Mouse (Mus musculus): ENCODE measurements around the gene Dnajc8. TPM values are rescaled to one million over a fixed set of nuclear protein-coding genes. Genes with fewer than 3 reads are reported as not detected.

Gene Dnajc8
- polyA plus RNA-seq, 1 experiment from 2014 or later: 213 TPM

GRCm38 (mm10) chr4:132526678-132527077 lies 8.7 kb upstream of the Dnajc8 start:
- Histone ChIP-seq H3K36me3 (peaks cover 30% of the 10 kb centered on the region), H3K4me1 (0 out of 2 replicates have a peak, but pooled peaks cover 4% of the 10 kb centered on the region), H3K9me3 (replicated peaks) (no peaks in the 10 kb centered on the region), H3K27ac (no peak overlapping the region), H3K27me3 (ENCODE audit: low read depth, poor library complexity, severe bottlenecking) (no peaks in the 10 kb centered on the region), H3K4me3 (no peak overlapping the region)
- 64% methylated on average over 2 of the region's 2 CpGs for WGBS
- no peak for DNase-seq (ENCODE audit: low spot score)

GRCm38 (mm10) chr4:132527917-132528522 lies 7.3 kb upstream of the Dnajc8 start:
- 90% methylated on average over 8 of the region's 8 CpGs for WGBS
- Histone ChIP-seq H3K4me1 (peaks cover 14% of the 10 kb centered on the region), H3K27me3 (ENCODE audit: low read depth, poor library complexity, severe bottlenecking) (no peaks in the 10 kb centered on the region), H3K4me3 (no peak overlapping the region), H3K36me3 (peaks cover 33% of the 10 kb centered on the region), H3K27ac (no peak overlapping the region), H3K9me3 (replicated peaks) (no peaks in the 10 kb centered on the region)
- DNase-seq (ENCODE audit: low spot score): no peak

- H3K36me3 ChIP-seq: peaks cover 33% of the 10 kb centered on the region
- no peaks in the 10 kb centered on the region for H3K27me3 ChIP-seq (ENCODE audit: low read depth, poor library complexity, severe bottlenecking)
- DNase-seq (ENCODE audit: low spot score): no peak
- 87% methylated on average over 4 of the region's 4 CpGs for WGBS
- no peak overlapping the region for H3K4me3 ChIP-seq
- H3K27ac ChIP-seq: no peak overlapping the region
- H3K4me1 ChIP-seq: peaks cover 22% of the 10 kb centered on the region
- H3K9me3 ChIP-seq (replicated peaks): no peaks in the 10 kb centered on the region
Observed at GRCm38 (mm10) chr4:132529344-132529743, 6.0 kb upstream of the Dnajc8 start.

GRCm38 (mm10) chr4:132530033-132530804 lies 5.1 kb upstream of the Dnajc8 start:
- WGBS: 94% methylated on average over 20 of the region's 20 CpGs
- no peak overlapping the region for H3K27ac ChIP-seq
- H3K36me3 ChIP-seq: peaks cover 33% of the 10 kb centered on the region
- no peak overlapping the region for H3K4me3 ChIP-seq
- H3K27me3 ChIP-seq (ENCODE audit: low read depth, poor library complexity, severe bottlenecking): no peaks in the 10 kb centered on the region
- no peaks in the 10 kb centered on the region for H3K9me3 ChIP-seq (replicated peaks)
- no peak for DNase-seq (ENCODE audit: low spot score)
- H3K4me1 ChIP-seq: peaks cover 19% of the 10 kb centered on the region

- Histone ChIP-seq H3K27me3 (ENCODE audit: low read depth, poor library complexity, severe bottlenecking) (no peaks in the 10 kb centered on the region), H3K4me3 (peak overlapping the region; percentile 87), H3K9me3 (replicated peaks) (no peaks in the 10 kb centered on the region), H3K27ac (peak overlapping the region; percentile 97), H3K4me1 (peaks cover 33% of the 10 kb centered on the region), H3K36me3 (peaks cover 40% of the 10 kb centered on the region)
- no peak for DNase-seq (ENCODE audit: low spot score)
- WGBS: 44% methylated on average over 5 of the region's 5 CpGs
Observed at GRCm38 (mm10) chr4:132532496-132532895, 2.9 kb upstream of the Dnajc8 start.

GRCm38 (mm10) chr4:132532981-132533916 lies 2.1 kb upstream of the Dnajc8 start, which contains the start of gene Atpif1:
Atpif1 (minus strand) TSS chr4:132533659.
- Histone ChIP-seq H3K4me1 (peaks cover 33% of the 10 kb centered on the region), H3K27ac (peak within 1 kb of the TSS; percentile 97), H3K9me3 (replicated peaks) (no peaks in the 10 kb centered on the region), H3K36me3 (peaks cover 47% of the 10 kb centered on the region), H3K27me3 (ENCODE audit: low read depth, poor library complexity, severe bottlenecking) (no peaks in the 10 kb centered on the region), H3K4me3 (peak within 1 kb of the TSS; percentile 87)
- peak; percentile 91 for DNase-seq (ENCODE audit: low spot score)
- under 1% methylated on average over 63 of the region's 63 CpGs for WGBS

- no peak for DNase-seq (ENCODE audit: low spot score)
- Histone ChIP-seq H3K36me3 (peaks cover 75% of the 10 kb centered on the region), H3K4me3 (no peak overlapping the region), H3K27me3 (ENCODE audit: low read depth, poor library complexity, severe bottlenecking) (no peaks in the 10 kb centered on the region), H3K9me3 (replicated peaks) (no peaks in the 10 kb centered on the region), H3K4me1 (peaks cover 14% of the 10 kb centered on the region), H3K27ac (no peak overlapping the region)
- WGBS: 98% methylated on average over 5 of the region's 5 CpGs
Observed at GRCm38 (mm10) chr4:132539481-132539880, 4.1 kb downstream of the Dnajc8 start.

GRCm38 (mm10) chr4:132541413-132541812 lies 6.1 kb downstream of the Dnajc8 start:
- 92% methylated on average over 4 of the region's 4 CpGs for WGBS

GRCm38 (mm10) chr4:132542724-132543123 lies 7.4 kb downstream of the Dnajc8 start:
- no peak for DNase-seq (ENCODE audit: low spot score)
- no peaks in the 10 kb centered on the region for H3K4me1 ChIP-seq
- H3K9me3 ChIP-seq (replicated peaks): no peaks in the 10 kb centered on the region
- WGBS: 67% methylated on average over 1 of the region's 1 CpGs
- no peak overlapping the region for H3K4me3 ChIP-seq
- H3K27me3 ChIP-seq (ENCODE audit: low read depth, poor library complexity, severe bottlenecking): no peaks in the 10 kb centered on the region
- no peak overlapping the region for H3K27ac ChIP-seq
- H3K36me3 ChIP-seq: peaks cover 98% of the 10 kb centered on the region

More at GRCm38 (mm10) chr4:132541413-132541812, 6.1 kb downstream of the Dnajc8 start:
- no peak for DNase-seq (ENCODE audit: low spot score)
- H3K27ac ChIP-seq: no peak overlapping the region
- H3K4me1 ChIP-seq: peaks cover 10% of the 10 kb centered on the region
- no peak overlapping the region for H3K4me3 ChIP-seq
- no peaks in the 10 kb centered on the region for H3K27me3 ChIP-seq (ENCODE audit: low read depth, poor library complexity, severe bottlenecking)
- H3K36me3 ChIP-seq: peaks cover 93% of the 10 kb centered on the region
- H3K9me3 ChIP-seq (replicated peaks): no peaks in the 10 kb centered on the region

- H3K27me3 ChIP-seq (ENCODE audit: low read depth, poor library complexity, severe bottlenecking): no peaks in the 10 kb centered on the region
- no peak overlapping the region for H3K4me3 ChIP-seq
- 50% methylated on average over 8 of the region's 8 CpGs for WGBS
- no peak overlapping the region for H3K27ac ChIP-seq
- DNase-seq (ENCODE audit: low spot score): peak; percentile 61
- H3K4me1 ChIP-seq: no peaks in the 10 kb centered on the region
- H3K9me3 ChIP-seq (replicated peaks): no peaks in the 10 kb centered on the region
- peaks cover 99% of the 10 kb centered on the region for H3K36me3 ChIP-seq
Observed at GRCm38 (mm10) chr4:132545851-132546250, 10.5 kb downstream of the Dnajc8 start.

- Histone ChIP-seq H3K4me1 (no peaks in the 10 kb centered on the region), H3K9me3 (replicated peaks) (no peaks in the 10 kb centered on the region), H3K4me3 (no peak overlapping the region), H3K36me3 (peaks cover 59% of the 10 kb centered on the region), H3K27ac (no peak overlapping the region), H3K27me3 (ENCODE audit: low read depth, poor library complexity, severe bottlenecking) (no peaks in the 10 kb centered on the region)
- WGBS: 78% methylated on average over 5 of the region's 5 CpGs
- DNase-seq (ENCODE audit: low spot score): no peak
Observed at GRCm38 (mm10) chr4:132554221-132554620, 18.9 kb downstream of the Dnajc8 start.

- Histone ChIP-seq H3K27ac (no peak overlapping the region), H3K4me3 (no peak overlapping the region), H3K4me1 (no peaks in the 10 kb centered on the region), H3K27me3 (ENCODE audit: low read depth, poor library complexity, severe bottlenecking) (no peaks in the 10 kb centered on the region), H3K36me3 (peaks cover 54% of the 10 kb centered on the region), H3K9me3 (replicated peaks) (no peaks in the 10 kb centered on the region)
- DNase-seq (ENCODE audit: low spot score): no peak
- 82% methylated on average over 8 of the region's 8 CpGs for WGBS
Observed at GRCm38 (mm10) chr4:132554653-132555052, 19.3 kb downstream of the Dnajc8 start.
